Mouse (Mus musculus): ENCODE data around the gene Ccdc142.

DNA sequence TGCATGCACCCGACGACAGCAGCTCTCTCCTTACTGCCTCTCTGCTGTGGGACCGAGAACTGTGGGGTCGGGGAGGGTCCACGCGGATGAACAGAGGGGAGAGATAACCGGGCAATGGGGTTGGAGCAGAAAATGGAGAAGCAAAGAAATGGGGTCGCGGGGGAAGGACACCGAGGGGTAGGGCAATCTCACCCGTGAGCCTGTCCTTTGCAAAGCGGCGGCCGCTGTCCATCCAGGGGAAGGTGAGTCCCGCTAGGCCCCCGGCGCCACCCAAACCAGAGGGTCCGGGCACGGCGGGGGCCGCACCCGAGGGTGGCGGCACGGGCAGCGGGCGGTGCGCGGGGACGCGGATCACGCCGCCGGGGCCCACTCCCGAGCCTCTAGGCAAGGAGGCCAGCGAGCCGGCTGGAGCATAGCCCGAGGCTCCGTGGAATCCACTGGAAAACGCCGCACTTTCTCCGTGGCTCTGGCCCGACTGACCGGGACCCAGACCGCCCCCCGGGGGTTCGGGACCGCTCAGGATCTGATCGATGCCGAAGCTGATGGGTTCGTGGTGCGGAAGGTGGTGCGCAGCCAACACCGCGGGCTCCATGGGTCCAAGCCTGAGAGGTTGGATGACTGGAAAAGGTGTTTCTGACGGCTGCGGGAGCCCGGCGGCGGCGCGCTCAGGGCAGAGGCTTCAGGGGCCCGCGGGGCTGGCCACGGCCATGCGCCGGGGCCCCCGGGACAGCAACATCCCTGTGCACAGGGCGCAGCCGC lies 31.7 kb upstream of the Ccdc142 start:
- TF ChIP-seq ZNF384 (IDR thresholded peaks at IDR 0.05; ENCODE audit: low read depth, low read length) (no peak), CHD2 (IDR thresholded peaks at IDR 0.05; ENCODE audit: low read depth, low read length) (no peak), MAFK (IDR thresholded peaks at IDR 0.05; ENCODE audit: insufficient read depth, low read depth, low read length) (no peak), ZC3H11A (IDR thresholded peaks at IDR 0.05; ENCODE audit: borderline replicate concordance, low read depth, low read length) (no peak), HCFC1 (IDR thresholded peaks at IDR 0.05; ENCODE audit: borderline replicate concordance, insufficient read depth, low read length) (no peak)
